Mouse (Mus musculus): ENCODE results near the gene Dazap2.

DNA sequence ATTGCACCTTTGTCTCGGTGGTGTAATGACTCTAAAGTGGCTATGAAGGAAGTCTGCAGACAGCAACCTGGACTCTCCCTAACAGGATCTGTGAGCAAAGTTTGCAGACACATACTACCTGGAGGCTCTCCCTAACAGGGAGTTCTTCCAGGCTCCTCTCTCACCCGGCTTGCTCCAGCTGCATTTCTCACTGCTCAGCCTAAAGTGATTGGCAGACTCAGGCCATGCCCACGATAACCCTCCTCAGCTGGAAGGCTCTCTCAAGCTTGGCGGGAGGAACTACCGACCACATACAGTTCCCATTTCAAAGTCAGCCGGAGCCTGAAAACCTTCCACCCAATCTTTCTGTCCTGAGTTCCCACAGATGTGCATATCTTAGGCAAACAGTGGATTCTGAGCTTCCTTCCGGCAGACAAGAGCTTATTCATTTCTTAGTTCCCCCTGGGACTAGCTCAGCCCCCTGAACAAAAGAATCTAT, 51.1 kb downstream of the Dazap2 start:
- no peak for TF ChIP-seq CTCF (conservative IDR thresholded peaks at IDR 0.05 in 1 of 2, IDR thresholded peaks at IDR 0.05 in 1 of 2; ENCODE audit: low read depth in 2 of 2, low read length in 2 of 2)
- TF ChIP-seq EP300 (IDR thresholded peaks at IDR 0.05; ENCODE audit: low read length), result 0 out of 2 replicates have a peak, but pooled peaks have one; percentile 31
- no peak for TF ChIP-seq ZNF384 (IDR thresholded peaks at IDR 0.05; ENCODE audit: low read depth, low read length)
- TF ChIP-seq MAZ (IDR thresholded peaks at IDR 0.05; ENCODE audit: low read depth, low read length), result no peak
- TF ChIP-seq MAX (IDR thresholded peaks at IDR 0.05; ENCODE audit: low read length), result no peak
- TF ChIP-seq TCF12 (IDR thresholded peaks at IDR 0.05; ENCODE audit: low read depth, low read length), result no peak
- TF ChIP-seq KAT2A (IDR thresholded peaks at IDR 0.05; ENCODE audit: insufficient replicate concordance, low read length), result no peak
- TF ChIP-seq POLR2A (IDR thresholded peaks at IDR 0.05; ENCODE audit: low read depth, low read length), result no peak
- TF ChIP-seq MXI1 (IDR thresholded peaks at IDR 0.05; ENCODE audit: low read depth, low read length), result no peak; the same call in 1 of the 2 replicates
- TF ChIP-seq MEF2A (IDR thresholded peaks at IDR 0.05; ENCODE audit: borderline replicate concordance, low read depth, low read length), result no peak
- TF ChIP-seq HCFC1 (IDR thresholded peaks at IDR 0.05; ENCODE audit: low read depth, low read length), result no peak
- no peak for TF ChIP-seq MAFK (IDR thresholded peaks at IDR 0.05; ENCODE audit: insufficient replicate concordance, low read length)
